Mouse (Mus musculus) CH12.LX (cell line): Measurements from ENCODE around the gene Pigw. TPM values are rescaled to one million over a fixed set of nuclear protein-coding genes. Genes with fewer than 3 reads are reported as not detected.

Experiments
- DNase-seq: peaks from one replicate; pipeline ENCODE4 v3.0.0-alpha.2; 2013; ENCODE audit errors: extremely low read depth
- H3K27ac ChIP-seq: 2 replicates; pipeline ENCODE4 v1.5.1; 2012; ENCODE audit warnings: low read depth, mild to moderate bottlenecking, control low read depth, moderate library complexity; ENCODE audit not compliant: insufficient read depth
- H3K27me3 ChIP-seq: replicated peaks from 2 replicates; pipeline ENCODE3; 2012; ENCODE audit warnings: inconsistent platforms
- H3K36me3 ChIP-seq, 2 experiments: replicated peaks in 1 of 2; 2 replicates each; pipeline versions ENCODE3 to v1.6.1; 2012; ENCODE audit warnings: inconsistent platforms in 1 of 2, low read length in 1 of 2, mild to moderate bottlenecking in 1 of 2, mixed read lengths in 1 of 2, moderate library complexity in 1 of 2; ENCODE audit not compliant: control insufficient read depth in 1 of 2, insufficient read depth in 1 of 2
- H3K4me1 ChIP-seq, 2 experiments: 2 replicates each; pipeline ENCODE4 v1.6.1; 2012; ENCODE audit warnings: inconsistent platforms in 1 of 2, moderate library complexity in 1 of 2; ENCODE audit not compliant: insufficient read depth in 2 of 2, control insufficient read depth in 1 of 2
- H3K4me2 ChIP-seq: 2 replicates; pipeline ENCODE4 v1.6.1; 2012; ENCODE audit warnings: low read depth, mild to moderate bottlenecking, control low read depth; ENCODE audit not compliant: poor library complexity, insufficient read depth, severe bottlenecking
- H3K4me3 ChIP-seq, 3 experiments: fragments of 150-350 bp in 1 of 3; sonication (generic) in 1 of 3; replicated peaks in 1 of 3; 2 replicates each; pipeline versions ENCODE3 to v1.5.1; 2011 to 2012; ENCODE audit warnings: low read depth in 2 of 3, low read length in 2 of 3, mild to moderate bottlenecking in 2 of 3, moderate library complexity in 2 of 3, control low read depth in 1 of 3, improper control_type of control experiment in 1 of 3, inconsistent platforms in 1 of 3, mixed read lengths in 1 of 3; ENCODE audit not compliant: poor library complexity in 1 of 3
- H3K79me2 ChIP-seq: replicated peaks from 2 replicates; pipeline ENCODE4 v1.6.1; 2012; ENCODE audit warnings: mild to moderate bottlenecking, moderate library complexity; ENCODE audit not compliant: control insufficient read depth, poor library complexity, insufficient read depth, severe bottlenecking; ENCODE audit errors: extremely low read depth
- H3K9ac ChIP-seq: 2 replicates; pipeline ENCODE4 v1.6.1; 2012; ENCODE audit warnings: low read depth, mild to moderate bottlenecking, control low read depth, moderate library complexity; ENCODE audit not compliant: insufficient read depth
- H3K9me3 ChIP-seq: replicated peaks from 2 replicates; pipeline ENCODE3; 2012; ENCODE audit warnings: low read length, inconsistent platforms, mixed read lengths
- BHLHE40 ChIP-seq: IDR thresholded peaks from 2 replicates; pipeline ENCODE4 v1.6.1; 2011; ENCODE audit warnings: mild to moderate bottlenecking, low read depth, low read length, improper control_type of control experiment
- CHD1 ChIP-seq: IDR thresholded peaks from 2 replicates; pipeline ENCODE4 v1.6.1; 2012; ENCODE audit warnings: low read depth, low read length, improper control_type of control experiment, inconsistent platforms
- CHD2 ChIP-seq: IDR thresholded peaks from 2 replicates; pipeline ENCODE4 v1.6.1; 2011; ENCODE audit warnings: low read length, improper control_type of control experiment
- CTCF ChIP-seq, 2 experiments: IDR thresholded peaks in 1 of 2; conservative IDR thresholded peaks in 1 of 2; 2 replicates each; pipeline ENCODE4 v1.5.1; 2011 to 2012; ENCODE audit warnings: low read depth in 2 of 2, low read length in 2 of 2, improper control_type of control experiment in 1 of 2, inconsistent platforms in 1 of 2, mild to moderate bottlenecking in 1 of 2, moderate library complexity in 1 of 2
- ELF1 ChIP-seq: IDR thresholded peaks from 2 replicates; pipeline ENCODE4 v1.6.1; 2014; ENCODE audit warnings: low read depth, mild to moderate bottlenecking, inconsistent platforms, low read length, improper control_type of control experiment
- EP300 ChIP-seq: IDR thresholded peaks from 2 replicates; pipeline ENCODE4 v1.6.1; 2011; ENCODE audit warnings: low read length, improper control_type of control experiment
- HCFC1 ChIP-seq: IDR thresholded peaks from 2 replicates; pipeline ENCODE4 v1.6.1; 2012; ENCODE audit warnings: low read depth, mild to moderate bottlenecking, inconsistent platforms, low read length, improper control_type of control experiment
- IRF4 ChIP-seq: IDR thresholded peaks from 2 replicates; pipeline ENCODE4 v1.6.1; 2014; ENCODE audit warnings: low read depth, mild to moderate bottlenecking, inconsistent platforms, low read length, improper control_type of control experiment
- JUN ChIP-seq: IDR thresholded peaks from 2 replicates; pipeline ENCODE4 v1.6.1; 2011; ENCODE audit warnings: low read depth, mild to moderate bottlenecking, low read length, improper control_type of control experiment, moderate library complexity; ENCODE audit not compliant: insufficient read depth
- JUND ChIP-seq: conservative IDR thresholded peaks from 2 replicates; pipeline ENCODE4 v1.6.1; 2011; ENCODE audit warnings: low read depth, low read length, improper control_type of control experiment
- MAFK ChIP-seq: IDR thresholded peaks from 2 replicates; pipeline ENCODE4 v1.6.1; 2011; ENCODE audit warnings: low read length, improper control_type of control experiment; ENCODE audit not compliant: insufficient replicate concordance
- MXI1 ChIP-seq: IDR thresholded peaks from 2 replicates; pipeline ENCODE4 v1.6.1; 2011; ENCODE audit warnings: mild to moderate bottlenecking, low read depth, low read length, improper control_type of control experiment
- MYC ChIP-seq: IDR thresholded peaks from 2 replicates; pipeline ENCODE4 v1.6.1; 2011; ENCODE audit warnings: low read depth, mild to moderate bottlenecking, improper control_type of control experiment, low read length
- NELFE ChIP-seq: IDR thresholded peaks from 2 replicates; pipeline ENCODE4 v1.6.1; 2011; ENCODE audit warnings: low read depth, low read length, improper control_type of control experiment
- NRF1 ChIP-seq: IDR thresholded peaks from 2 replicates; pipeline ENCODE4 v1.6.1; 2014; ENCODE audit warnings: low read depth, mild to moderate bottlenecking, inconsistent platforms, low read length, improper control_type of control experiment, moderate library complexity
- PAX5 ChIP-seq: IDR thresholded peaks from 2 replicates; pipeline ENCODE4 v1.6.1; 2012; ENCODE audit warnings: low read length, inconsistent platforms, mixed read lengths
- POLR2AphosphoS2 ChIP-seq: IDR thresholded peaks from 2 replicates; pipeline ENCODE4 v1.6.1; 2011; ENCODE audit warnings: low read depth, low read length, improper control_type of control experiment
- RCOR1 ChIP-seq: conservative IDR thresholded peaks from 2 replicates; pipeline ENCODE4 v1.6.1; 2012; ENCODE audit warnings: low read depth, mild to moderate bottlenecking, inconsistent platforms, low read length, improper control_type of control experiment
- TBP ChIP-seq: conservative IDR thresholded peaks from 2 replicates; pipeline ENCODE4 v1.6.1; 2011; ENCODE audit warnings: low read depth, low read length, improper control_type of control experiment
- TCF12 ChIP-seq: IDR thresholded peaks from 2 replicates; pipeline ENCODE4 v1.6.1; 2014; ENCODE audit warnings: low read depth, mild to moderate bottlenecking, inconsistent platforms, low read length, improper control_type of control experiment
- ZKSCAN1 ChIP-seq: IDR thresholded peaks from 2 replicates; pipeline ENCODE4 v1.6.1; 2012; ENCODE audit warnings: low read depth, inconsistent platforms, low read length, improper control_type of control experiment, borderline replicate concordance
- ZMIZ1 ChIP-seq: IDR thresholded peaks from 2 replicates; pipeline ENCODE4 v1.6.1; 2012; ENCODE audit warnings: low read depth, mild to moderate bottlenecking, inconsistent platforms, low read length, improper control_type of control experiment
- ZNF384 ChIP-seq: IDR thresholded peaks from 2 replicates; pipeline ENCODE4 v1.6.1; 2012; ENCODE audit warnings: low read depth, low read length, improper control_type of control experiment, inconsistent platforms
- dilution Hi-C: fragments of 300-500 bp; cut with MboI; formaldehyde crosslinking; loops from 2 replicates; pipeline ENCODE4 v1.14.3; 2020; ENCODE audit warnings: low sequenced_read_pairs; ENCODE audit not compliant: extremely low pct_unique_long_range_greater_than_20kb, extremely low pct_ligation_motif_present
- in situ Hi-C: fragments of 300-500 bp; cut with MboI; formaldehyde crosslinking; loops from 3 replicates; pipeline ENCODE4 v1.14.3; 2019; ENCODE audit warnings: low sequenced_read_pairs, low pct_ligation_motif_present, low pct_unique_long_range_greater_than_20kb, mixed read lengths
- polyA plus RNA-seq: library from polyadenylated mRNA; unstranded; fragments of >175 nt; gene quantifications from 2 replicates; pipeline ENCODE4 v1.2.1, GENCODE M21; 2012; ENCODE audit warnings: low read depth; ENCODE audit not compliant: insufficient read length
- total RNA-seq, 2 experiments: library from RNA; depleted of rRNA; stranded (reverse); fragments of 300-350 nt in 1 of 2; fragments of >200 nt in 1 of 2; gene quantifications; 2 replicates each; pipeline ENCODE4 v1.2.3; 2012 to 2014

Pigw gene
- total and polyA plus RNA-seq, 3 experiments, result 5.7 to 9.2 (median 6.5) TPM

GRCm38 (mm10) chr11:84873042-84873833 lies 6.8 kb downstream of the Pigw start:
- no peak overlapping the region for H3K27ac ChIP-seq
- no peaks in the 10 kb centered on the region for H3K9me3 ChIP-seq
- H3K4me1 ChIP-seq, result peaks cover 0 to 31% of the 10 kb centered on the region in 2 experiments; a peak in 2 of 4 replicates
- in situ Hi-C loops, result no loop called here
- DNase-seq, result no peak
- H3K4me2 ChIP-seq, result no peak overlapping the region
- H3K9ac ChIP-seq, result no peak overlapping the region
- H3K79me2 ChIP-seq, result peaks cover 17% of the 10 kb centered on the region
- no peak overlapping the region for H3K4me3 ChIP-seq
- peaks cover 11 to 40% of the 10 kb centered on the region in 2 experiments for H3K36me3 ChIP-seq
- no peaks in the 10 kb centered on the region for H3K27me3 ChIP-seq
- TF ChIP-seq ZNF384 (peak; percentile 75), CTCF (conservative IDR thresholded peaks at IDR 0.05 in 1 of 2, IDR thresholded peaks at IDR 0.05 in 1 of 2; ENCODE audit: low read depth in 2 of 2, low read length in 2 of 2) (peak in 1 of 2 experiments; percentile 30; a peak in 2 of 4 replicates), MYC (peak; percentile 86), PAX5 (no peak)
- dilution Hi-C loops, result no loop called here

- peak overlapping the region; percentile 98 for H3K9ac ChIP-seq
- in situ Hi-C loops, result no loop called here
- H3K27ac ChIP-seq, result peak overlapping the region; percentile 74
- DNase-seq, result no peak
- H3K4me2 ChIP-seq, result peak overlapping the region; percentile 87
- TF ChIP-seq ZNF384, result peak; percentile 87
- 0 out of 2 replicates have a peak, but pooled peaks have one; percentile 4 for TF ChIP-seq TBP
- no peak for TF ChIP-seq CHD1
- peak overlapping the region; percentile 61 to 83 (median 67) for H3K4me3 ChIP-seq
- H3K9me3 ChIP-seq, result no peaks in the 10 kb centered on the region
- H3K27me3 ChIP-seq, result no peaks in the 10 kb centered on the region
- peaks cover 23% of the 10 kb centered on the region for H3K79me2 ChIP-seq
- H3K36me3 ChIP-seq, result peaks cover 2 to 34% of the 10 kb centered on the region in 2 experiments
- peaks cover 6 to 34% of the 10 kb centered on the region in 2 experiments; a peak in 3 of 4 replicates for H3K4me1 ChIP-seq
- dilution Hi-C loops, result no loop called here
These were observed 8.5 kb downstream of the Pigw start for GRCm38 (mm10) chr11:84871548-84872069.

GRCm38 (mm10) chr11:84871046-84871445 lies 9.0 kb downstream of the Pigw start:
- Histone ChIP-seq H3K9ac (peak overlapping the region; percentile 98), H3K4me2 (peak overlapping the region; percentile 87), H3K27me3 (no peaks in the 10 kb centered on the region), H3K36me3 (peaks cover 2 to 34% of the 10 kb centered on the region in 2 experiments), H3K79me2 (peaks cover 27% of the 10 kb centered on the region), H3K4me1 (peaks cover 8 to 40% of the 10 kb centered on the region in 2 experiments; a peak in 3 of 4 replicates), H3K4me3 (peak overlapping the region; percentile 61 to 83 (median 67)), H3K9me3 (no peaks in the 10 kb centered on the region), H3K27ac (peak overlapping the region; percentile 74)
- in situ Hi-C loops (no loop called here), dilution Hi-C loops (no loop called here)
- DNase-seq, result no peak
- TF ChIP-seq NRF1 (no peak), ZKSCAN1 (no peak), MYC (peak; percentile 90), NELFE (peak; percentile 16; the same call in 1 of the 2 replicates), BHLHE40 (no peak), RCOR1 (no peak), POLR2AphosphoS2 (0 out of 2 replicates have a peak, but pooled peaks have one; percentile 73), JUN (peak; percentile 5; the same call in 1 of the 2 replicates), MXI1 (peak; percentile 71), ELF1 (no peak), TBP (no peak; the same call in 1 of the 2 replicates), CHD2 (no peak), JUND (no peak), EP300 (no peak; the same call in 1 of the 2 replicates), IRF4 (peak; percentile 36), TCF12 (peak; percentile 14; the same call in 1 of the 2 replicates), MAFK (no peak), ZMIZ1 (no peak), HCFC1 (no peak)
